Mouse (Mus musculus): ENCODE measurements around the gene AU022252. TPM values are rescaled to one million over a fixed set of nuclear protein-coding genes. Genes with fewer than 3 reads are reported as not detected.

AU022252 gene
- polyA plus RNA-seq, 1 experiment from 2014 or later: 19.6 TPM

- peak; percentile 69; the same call in 1 of the 2 replicates for ATAC-seq
- Histone ChIP-seq H3K27me3 (replicated peaks) (no peaks in the 10 kb centered on the region), H3K4me3 (0 out of 2 replicates have a peak overlapping the region, but pooled peaks have one; percentile 16), H3K4me1 (peaks cover 18% of the 10 kb centered on the region), H3K4me2 (peak overlapping the region; percentile 44), H3K9ac (peak overlapping the region; percentile 33), H3K36me3 (peaks cover 41% of the 10 kb centered on the region), H3K27ac (peak overlapping the region; percentile 42; the same call in 1 of the 2 replicates), H3K9me3 (replicated peaks) (no peaks in the 10 kb centered on the region)
- 25% methylated on average over 12 of the region's 12 CpGs for WGBS (ENCODE audit: insufficient replicate concordance)
These were observed 6.7 kb upstream of the AU022252 start for GRCm38 (mm10) chr4:119239181-119239682.

DNA sequence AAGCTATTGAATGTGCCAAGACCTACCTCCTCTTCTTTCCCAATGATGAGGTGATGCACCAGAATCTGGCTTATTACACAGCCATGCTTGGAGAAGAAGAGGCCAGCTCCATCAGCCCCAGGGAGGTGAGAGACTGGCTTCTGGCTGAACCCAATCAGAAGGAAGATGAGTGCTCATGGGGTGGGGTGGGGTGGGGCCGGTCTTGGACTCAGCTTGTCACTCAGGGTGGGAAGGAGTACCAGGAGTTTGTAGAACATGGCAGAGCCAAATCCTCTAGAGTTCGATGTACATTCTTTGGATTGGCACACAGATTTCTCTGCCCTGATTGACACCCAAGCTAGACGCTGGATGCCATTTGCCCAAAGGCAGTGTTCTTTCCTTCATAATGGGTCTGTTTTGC lies 6.1 kb upstream of the AU022252 start:
- H3K9me3 ChIP-seq (replicated peaks): no peaks in the 10 kb centered on the region
- peak overlapping the region; percentile 44 for H3K4me2 ChIP-seq
- no peaks in the 10 kb centered on the region for H3K27me3 ChIP-seq (replicated peaks)
- H3K4me3 ChIP-seq: peak overlapping the region; percentile 16; the same call in 1 of the 2 replicates
- WGBS (ENCODE audit: insufficient replicate concordance): 45% methylated on average over 3 of the region's 3 CpGs
- H3K4me1 ChIP-seq: peaks cover 24% of the 10 kb centered on the region
- H3K9ac ChIP-seq: no peak overlapping the region
- H3K27ac ChIP-seq: no peak overlapping the region
- peaks cover 35% of the 10 kb centered on the region for H3K36me3 ChIP-seq
- peak; percentile 71 for ATAC-seq

GRCm38 (mm10) chr4:119234348-119234747 lies 1.8 kb upstream of the AU022252 start:
- H3K4me2 ChIP-seq: peak overlapping the region; percentile 100
- no peaks in the 10 kb centered on the region for H3K9me3 ChIP-seq (replicated peaks)
- H3K27me3 ChIP-seq (replicated peaks): no peaks in the 10 kb centered on the region
- H3K4me1 ChIP-seq: peaks cover 37% of the 10 kb centered on the region
- 79% methylated on average over 3 of the region's 3 CpGs for WGBS (ENCODE audit: insufficient replicate concordance)
- ATAC-seq: no peak
- no peak overlapping the region for H3K27ac ChIP-seq
- peak overlapping the region; percentile 90; the same call in 1 of the 2 replicates for H3K4me3 ChIP-seq
- peaks cover 13% of the 10 kb centered on the region; the same call in 1 of the 2 replicates for H3K36me3 ChIP-seq
- H3K9ac ChIP-seq: no peak overlapping the region

- H3K27ac ChIP-seq: peak overlapping the region; percentile 41; the same call in 1 of the 2 replicates
- H3K36me3 ChIP-seq: peaks cover 16% of the 10 kb centered on the region
- H3K4me2 ChIP-seq: peak overlapping the region; percentile 100
- peak overlapping the region; percentile 86 for H3K9ac ChIP-seq
- peaks cover 29% of the 10 kb centered on the region for H3K4me1 ChIP-seq
- no peaks in the 10 kb centered on the region for H3K27me3 ChIP-seq (replicated peaks)
- under 1% methylated on average over 36 of the region's 36 CpGs for WGBS (ENCODE audit: insufficient replicate concordance)
- H3K4me3 ChIP-seq: peak overlapping the region; percentile 90
- H3K9me3 ChIP-seq (replicated peaks): no peaks in the 10 kb centered on the region
- ATAC-seq: peak; percentile 55; the same call in 1 of the 2 replicates
These were observed 867 bp upstream of the AU022252 start for GRCm38 (mm10) chr4:119233256-119233901.

DNA sequence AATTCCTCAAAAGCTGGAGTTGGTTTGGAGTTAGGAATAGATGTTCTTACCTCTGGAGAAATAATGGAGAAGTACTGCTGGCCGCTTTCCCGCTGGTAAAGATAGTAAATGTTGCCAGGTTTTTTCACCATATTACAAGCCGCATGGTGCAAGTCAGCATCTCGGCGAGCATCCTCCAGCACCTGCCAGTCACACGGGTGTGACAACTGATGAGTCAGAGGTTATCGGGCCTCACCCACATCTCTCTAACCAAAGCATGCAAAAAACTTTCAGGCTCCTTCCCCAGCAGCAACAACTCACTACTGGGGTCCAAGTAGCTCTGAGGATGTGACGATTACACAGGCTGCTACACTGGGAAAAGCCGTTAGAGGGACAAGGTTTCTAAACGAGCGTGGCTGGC lies 5.8 kb downstream of the AU022252 start:
- H3K9ac ChIP-seq: no peak overlapping the region
- WGBS (ENCODE audit: insufficient replicate concordance): 80% methylated on average over 11 of the region's 11 CpGs
- H3K9me3 ChIP-seq (replicated peaks): no peaks in the 10 kb centered on the region
- no peak overlapping the region for H3K4me3 ChIP-seq
- H3K27me3 ChIP-seq (replicated peaks): no peaks in the 10 kb centered on the region
- peak; percentile 58; the same call in 1 of the 2 replicates for ATAC-seq
- peaks cover 10% of the 10 kb centered on the region for H3K4me1 ChIP-seq
- no peak overlapping the region for H3K27ac ChIP-seq
- no peak overlapping the region for H3K4me2 ChIP-seq
- peaks cover 45% of the 10 kb centered on the region for H3K36me3 ChIP-seq

DNA sequence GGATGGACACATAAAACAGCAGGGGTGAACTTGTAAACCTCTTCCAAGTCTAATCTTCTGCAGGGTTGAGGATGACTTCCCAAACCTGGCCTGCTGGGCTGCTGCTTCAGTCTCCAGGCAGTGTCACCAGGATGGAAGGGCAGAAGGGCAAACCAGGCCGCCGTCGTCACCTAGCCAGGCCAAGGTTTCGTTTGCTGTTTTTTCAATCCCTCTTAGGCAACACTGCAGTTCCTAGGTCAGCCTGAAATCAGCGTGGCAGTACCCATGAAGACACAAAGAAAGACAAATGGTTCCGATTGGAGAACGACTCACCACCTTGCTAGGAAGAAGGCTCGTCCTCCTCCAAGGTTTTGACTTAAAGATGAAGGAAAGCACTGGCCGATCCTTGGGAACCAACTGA lies 6.8 kb downstream of the AU022252 start:
- Histone ChIP-seq H3K4me2 (no peak overlapping the region), H3K36me3 (peaks cover 45% of the 10 kb centered on the region), H3K4me3 (no peak overlapping the region), H3K27me3 (replicated peaks) (no peaks in the 10 kb centered on the region), H3K27ac (no peak overlapping the region), H3K9ac (no peak overlapping the region), H3K9me3 (replicated peaks) (no peaks in the 10 kb centered on the region), H3K4me1 (0 out of 2 replicates have a peak, but pooled peaks cover 4% of the 10 kb centered on the region)
- ATAC-seq: no peak
- 79% methylated on average over 9 of the region's 9 CpGs for WGBS (ENCODE audit: insufficient replicate concordance)

DNA sequence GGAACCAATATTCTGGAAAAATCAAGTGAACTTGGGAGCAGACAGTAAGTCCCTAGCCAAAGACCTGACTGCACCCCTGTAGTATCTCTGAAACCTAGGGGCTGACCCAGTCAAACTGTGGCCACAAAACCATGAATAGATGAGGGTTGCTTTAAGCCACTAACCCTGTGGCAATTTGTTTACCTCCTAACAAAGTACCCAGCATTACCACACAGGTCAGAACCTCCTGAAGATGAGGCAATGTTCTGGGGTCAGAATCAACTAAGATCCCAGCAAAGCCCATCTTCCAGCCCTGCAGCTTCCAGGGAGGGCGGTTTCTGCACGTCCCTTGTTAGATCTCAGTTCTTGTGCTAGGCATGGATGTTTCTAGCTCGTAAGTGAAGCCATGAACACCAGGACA lies 8.0 kb downstream of the AU022252 start:
- Histone ChIP-seq H3K9ac (no peak overlapping the region), H3K27me3 (replicated peaks) (no peaks in the 10 kb centered on the region), H3K27ac (no peak overlapping the region), H3K4me3 (no peak overlapping the region), H3K4me2 (no peak overlapping the region), H3K9me3 (replicated peaks) (no peaks in the 10 kb centered on the region), H3K36me3 (peaks cover 45% of the 10 kb centered on the region), H3K4me1 (0 out of 2 replicates have a peak, but pooled peaks cover 4% of the 10 kb centered on the region)
- no peak for ATAC-seq
- WGBS (ENCODE audit: insufficient replicate concordance): 87% methylated on average over 3 of the region's 3 CpGs

GRCm38 (mm10) chr4:119223696-119224095 lies 8.8 kb downstream of the AU022252 start:
- peak; percentile 46; the same call in 1 of the 2 replicates for ATAC-seq
- Histone ChIP-seq H3K4me1 (0 out of 2 replicates have a peak, but pooled peaks cover 4% of the 10 kb centered on the region), H3K9ac (no peak overlapping the region), H3K36me3 (peaks cover 45% of the 10 kb centered on the region), H3K27me3 (replicated peaks) (0 out of 2 replicates have a peak, but pooled peaks cover 1% of the 10 kb centered on the region), H3K4me2 (no peak overlapping the region), H3K9me3 (replicated peaks) (no peaks in the 10 kb centered on the region), H3K27ac (no peak overlapping the region), H3K4me3 (no peak overlapping the region)
- WGBS (ENCODE audit: insufficient replicate concordance): 68% methylated on average over 1 of the region's 1 CpGs

GRCm38 (mm10) chr4:119218169-119218568 lies 14.3 kb downstream of the AU022252 start, which contains the start of gene Tmem269:
Gene Tmem269 (minus strand): TSS chr4:119218217.
- peak; percentile 40; the same call in 1 of the 2 replicates for ATAC-seq
- no peak within 1 kb of the TSS for H3K4me3 ChIP-seq
- 11% methylated on average over 11 of the region's 11 CpGs for WGBS (ENCODE audit: insufficient replicate concordance)
- no peaks in the 10 kb centered on the region for H3K9me3 ChIP-seq (replicated peaks)
- peaks cover 29% of the 10 kb centered on the region for H3K27me3 ChIP-seq (replicated peaks)
- no peak within 1 kb of the TSS for H3K4me2 ChIP-seq
- no peaks in the 10 kb centered on the region for H3K36me3 ChIP-seq
- no peak within 1 kb of the TSS for H3K27ac ChIP-seq
- H3K9ac ChIP-seq: no peak within 1 kb of the TSS
- peaks cover 13% of the 10 kb centered on the region for H3K4me1 ChIP-seq

GRCm38 (mm10) chr4:119216667-119217066 lies 15.8 kb downstream of the AU022252 start:
- no peak overlapping the region for H3K4me2 ChIP-seq
- no peak overlapping the region for H3K9ac ChIP-seq
- H3K27me3 ChIP-seq (replicated peaks): peaks cover 35% of the 10 kb centered on the region
- no peaks in the 10 kb centered on the region for H3K9me3 ChIP-seq (replicated peaks)
- no peak overlapping the region for H3K27ac ChIP-seq
- H3K4me3 ChIP-seq: no peak overlapping the region
- no peaks in the 10 kb centered on the region for H3K36me3 ChIP-seq
- ATAC-seq: no peak
- peaks cover 9% of the 10 kb centered on the region for H3K4me1 ChIP-seq
- WGBS (ENCODE audit: insufficient replicate concordance): 52% methylated on average over 8 of the region's 8 CpGs

- H3K9ac ChIP-seq: no peak overlapping the region
- H3K4me1 ChIP-seq: peaks cover 8% of the 10 kb centered on the region; the same call in 1 of the 2 replicates
- peaks cover 31% of the 10 kb centered on the region; the same call in 1 of the 2 replicates for H3K27me3 ChIP-seq (replicated peaks)
- ATAC-seq: peak; percentile 75
- H3K27ac ChIP-seq: no peak overlapping the region
- H3K36me3 ChIP-seq: peaks cover 23% of the 10 kb centered on the region
- no peak overlapping the region for H3K4me3 ChIP-seq
- WGBS (ENCODE audit: insufficient replicate concordance): 10% methylated on average over 8 of the region's 8 CpGs
- H3K4me2 ChIP-seq: no peak overlapping the region
- no peaks in the 10 kb centered on the region for H3K9me3 ChIP-seq (replicated peaks)
These were observed 27.8 kb downstream of the AU022252 start for GRCm38 (mm10) chr4:119204672-119205071.

DNA sequence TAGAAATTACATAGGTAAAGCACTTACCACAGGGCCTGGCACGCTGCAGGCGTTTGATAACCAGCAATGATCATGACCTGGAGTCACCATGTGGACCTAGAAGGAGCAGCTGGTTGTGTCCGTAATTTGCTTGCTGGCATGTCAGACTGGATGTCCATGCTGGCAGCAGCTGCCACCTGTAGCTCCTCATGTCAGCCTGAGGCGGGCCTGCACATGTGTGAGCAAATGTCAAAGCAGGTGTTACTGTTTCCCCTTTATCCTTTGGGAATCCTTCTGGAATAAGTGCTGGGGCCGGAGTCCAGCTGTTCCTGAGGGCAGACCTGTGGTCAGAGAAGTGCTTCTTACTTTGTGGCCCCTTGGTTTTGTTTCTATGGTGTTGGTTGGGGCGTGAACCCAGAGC lies 34.4 kb downstream of the AU022252 start:
- H3K9ac ChIP-seq: peak overlapping the region; percentile 42; the same call in 1 of the 2 replicates
- H3K27me3 ChIP-seq (replicated peaks): no peaks in the 10 kb centered on the region
- H3K4me3 ChIP-seq: no peak overlapping the region
- WGBS (ENCODE audit: insufficient replicate concordance): 77% methylated on average over 6 of the region's 6 CpGs
- ATAC-seq: no peak
- H3K4me2 ChIP-seq: peak overlapping the region; percentile 85
- H3K4me1 ChIP-seq: peaks cover 58% of the 10 kb centered on the region
- H3K27ac ChIP-seq: peak overlapping the region; percentile 46
- no peaks in the 10 kb centered on the region for H3K9me3 ChIP-seq (replicated peaks)
- H3K36me3 ChIP-seq: peaks cover 50% of the 10 kb centered on the region
